Mouse (Mus musculus): ENCODE results near the gene Trim68.
"Not testable (repeated sequence)": the region's sequence is repeated elsewhere in the genome, so short reads cannot be mapped to it uniquely, and the experiment has no call there.

The Trim68 gene

DNA sequence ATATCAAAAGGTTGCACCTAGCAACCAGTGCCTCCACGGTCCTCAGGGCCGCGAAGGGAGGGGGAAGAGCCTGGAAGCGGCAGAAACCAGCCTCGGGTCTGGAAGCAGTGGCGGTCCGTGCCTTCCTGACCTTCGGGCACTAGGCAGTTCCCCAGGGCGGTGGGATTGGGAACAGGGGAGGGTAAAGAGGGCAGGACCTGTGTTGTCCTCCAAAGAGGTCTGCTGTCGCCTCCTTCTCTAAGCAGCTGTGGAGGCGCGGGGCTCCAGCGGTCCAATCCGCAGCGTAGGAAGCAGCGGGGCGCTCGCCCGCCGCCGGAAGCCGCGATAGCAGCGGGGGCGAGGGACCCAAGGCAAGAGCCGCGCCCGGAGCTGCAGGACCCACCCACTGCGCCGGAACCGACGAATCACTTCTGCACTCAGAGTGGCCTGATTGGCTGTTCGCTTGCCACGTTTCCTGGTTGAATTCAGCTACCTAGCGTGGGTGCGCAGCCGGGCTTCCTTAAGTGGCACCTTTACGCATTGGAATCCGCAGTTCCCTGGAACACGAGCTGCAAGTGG lies at the start of gene Trim68:
Gene Trim68, minus strand, starts transcription at position 384 of the 558 bp plus-strand sequence.
- DNase-seq (ENCODE audit: low read depth, low spot score), result peak; percentile 16

DNA sequence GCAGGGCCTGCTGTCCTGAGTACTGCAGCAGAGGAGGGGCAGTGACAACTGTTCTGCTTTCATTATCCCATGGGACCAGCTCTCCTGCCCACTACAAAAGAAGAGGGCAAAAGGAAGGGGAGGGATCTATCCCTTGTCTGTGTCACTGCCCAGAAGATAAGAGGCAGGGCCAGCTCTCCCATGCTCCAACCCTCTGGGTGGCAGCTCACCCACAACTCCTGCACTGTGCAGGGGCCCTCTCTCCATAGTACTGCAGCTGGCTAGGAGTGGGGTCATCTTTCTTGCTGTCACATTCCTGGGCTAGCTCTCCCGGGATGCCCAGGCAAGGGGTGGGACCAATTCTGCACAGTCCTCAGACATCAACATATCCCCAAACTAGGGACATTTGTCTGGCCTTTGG lies 46.7 kb upstream of the Trim68 start:
- no peak for DNase-seq (ENCODE audit: low read depth, low spot score)

DNA sequence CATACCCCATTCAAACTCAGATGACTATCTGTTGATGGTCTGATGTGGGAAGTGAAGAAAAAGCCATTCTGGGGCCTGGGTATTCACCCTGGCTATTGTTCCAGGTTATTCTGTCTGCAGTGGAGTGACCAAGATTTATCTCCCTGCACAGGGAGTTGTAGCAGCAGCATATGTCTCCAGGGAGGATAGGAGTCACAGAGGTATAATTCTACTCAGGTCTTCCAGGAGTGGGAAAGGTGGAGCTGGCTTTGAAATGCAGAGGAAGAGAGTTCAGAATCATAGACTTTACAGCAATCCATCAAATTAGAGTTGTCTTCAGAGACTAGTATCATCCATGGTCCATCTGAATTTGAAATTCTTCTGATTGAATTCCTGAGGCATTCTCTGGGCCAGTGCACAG lies 40.3 kb upstream of the Trim68 start, which contains the start of gene Olfr559:
Gene Olfr559, minus strand, starts transcription at position 101 of the 400 bp plus-strand sequence.
- no peak for DNase-seq (ENCODE audit: low read depth, low spot score)

DNA sequence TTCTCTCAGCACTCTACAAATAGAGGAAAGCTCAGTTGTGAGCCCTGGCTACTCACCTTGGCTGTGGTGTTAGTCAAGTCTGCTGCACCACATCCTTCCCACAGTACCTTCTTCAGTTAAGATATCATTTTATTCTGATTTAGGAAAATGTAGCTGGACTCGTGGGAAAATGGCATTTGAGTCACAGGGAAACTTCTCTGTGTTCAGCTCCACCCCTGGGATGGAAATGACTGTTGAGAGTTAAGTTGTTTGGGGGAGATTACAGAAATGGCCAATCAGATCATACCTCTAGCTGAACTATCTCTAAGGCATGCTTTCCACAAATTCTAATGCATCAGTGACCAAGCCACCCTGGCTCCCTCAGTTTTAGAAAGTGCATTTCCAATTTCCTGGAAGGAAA lies 31.8 kb upstream of the Trim68 start, which contains the start of gene Olfr33:
Gene Olfr33, minus strand, starts transcription at position 101 of the 400 bp plus-strand sequence.
- no peak for DNase-seq (ENCODE audit: low read depth, low spot score)

DNA sequence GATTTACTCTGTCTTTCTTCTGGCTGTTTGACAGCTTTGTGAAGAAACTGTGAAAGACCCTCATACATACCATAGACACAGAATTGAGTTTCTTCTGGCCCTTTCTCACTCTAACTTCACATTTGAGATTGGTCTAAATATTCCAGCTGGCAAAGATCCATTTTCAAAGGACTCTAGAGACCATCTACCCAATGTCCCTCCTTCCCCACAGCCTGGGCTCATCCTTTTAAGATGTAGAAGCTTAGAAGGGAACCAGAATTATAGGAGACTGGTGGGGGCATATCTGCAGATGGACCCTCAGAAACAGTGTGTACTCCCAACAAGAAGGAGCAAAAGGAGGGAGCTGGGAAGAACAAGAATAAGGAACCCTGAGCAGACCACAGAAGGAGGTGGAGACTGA lies 14.8 kb upstream of the Trim68 start, which contains the start of gene Olfr558:
Gene Olfr558, plus strand, starts transcription at position 301 of the 400 bp plus-strand sequence.
- no peak for DNase-seq (ENCODE audit: low read depth, low spot score)

DNA sequence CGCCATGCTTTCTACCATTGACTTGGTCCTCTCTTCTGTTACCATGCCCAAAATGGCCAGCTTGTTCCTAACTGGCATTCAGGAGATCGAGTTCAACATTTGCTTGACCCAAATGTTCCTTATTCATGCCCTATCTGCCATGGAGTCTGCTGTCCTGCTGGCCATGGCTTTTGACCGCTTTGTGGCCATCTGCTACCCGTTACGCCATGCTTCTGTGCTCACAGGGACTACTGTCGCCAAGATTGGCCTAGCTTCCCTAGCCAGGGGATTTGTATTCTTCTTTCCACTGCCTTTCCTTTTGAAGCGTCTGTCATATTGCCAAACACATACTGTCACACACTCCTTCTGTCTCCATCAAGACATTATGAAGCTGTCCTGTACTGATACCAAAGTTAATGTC lies 11.3 kb upstream of the Trim68 start:
- no peak for DNase-seq (ENCODE audit: low read depth, low spot score)

DNA sequence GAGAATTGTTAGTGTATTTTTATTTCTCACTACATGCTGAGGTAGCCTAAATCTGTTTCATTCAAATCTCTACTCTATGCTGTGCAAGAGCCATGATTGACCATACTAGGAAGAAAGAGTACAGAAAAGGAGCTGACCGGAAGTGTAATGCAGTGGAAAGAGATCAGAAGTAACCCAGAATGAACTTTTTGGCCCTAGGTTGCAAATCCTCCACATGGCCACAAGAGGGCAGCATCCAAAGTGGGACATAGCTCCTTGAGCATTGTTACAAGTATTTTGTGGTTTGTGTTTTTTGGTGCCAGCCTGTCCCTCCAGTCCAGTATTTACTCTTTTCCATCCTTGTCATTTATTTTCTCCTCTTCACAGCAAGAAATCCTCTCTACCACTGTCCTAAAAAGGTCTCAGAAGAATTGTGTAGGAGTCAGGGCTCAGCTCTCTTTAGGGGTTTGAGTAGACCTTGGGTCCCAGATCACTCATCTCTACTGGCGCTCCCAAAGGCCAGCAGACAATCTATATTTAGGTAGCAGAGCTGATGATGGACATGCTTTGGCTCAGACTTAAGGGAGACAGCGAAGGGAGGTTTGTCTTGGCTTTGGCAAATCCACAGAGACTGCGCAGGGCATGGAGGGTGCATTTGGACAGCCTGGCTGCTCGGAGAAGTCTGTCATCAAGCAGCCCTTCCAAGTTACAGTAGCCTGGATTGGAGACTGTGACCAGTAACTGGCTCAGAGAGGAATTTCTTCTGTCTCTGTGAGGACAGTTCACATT lies 8.4 kb upstream of the Trim68 start, which contains the start of gene Olfr557:
Gene Olfr557, plus strand, starts transcription at position 553 of the 768 bp plus-strand sequence.
- peak; percentile 22 for DNase-seq (ENCODE audit: low read depth, low spot score)

DNA sequence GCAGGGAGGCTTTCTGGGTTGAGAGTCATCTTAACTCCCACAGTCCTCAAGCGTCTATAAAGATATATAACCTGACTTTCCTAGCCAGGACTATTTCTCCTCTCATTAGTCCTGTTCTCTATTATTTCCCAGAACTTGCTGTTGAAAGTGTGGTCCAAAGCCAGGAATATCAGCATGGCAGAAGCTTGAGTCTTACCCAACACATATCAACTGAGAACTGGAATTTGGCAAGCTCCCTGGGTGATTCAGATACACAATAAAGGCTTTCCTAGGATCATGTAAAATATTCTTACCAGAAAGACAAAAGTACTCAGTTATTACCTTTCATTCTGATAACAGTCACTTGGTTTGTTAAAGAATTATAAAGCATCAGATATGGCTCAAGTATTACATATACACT lies 5.2 kb downstream of the Trim68 start:
- DNase-seq (ENCODE audit: low read depth, low spot score), result no peak

DNA sequence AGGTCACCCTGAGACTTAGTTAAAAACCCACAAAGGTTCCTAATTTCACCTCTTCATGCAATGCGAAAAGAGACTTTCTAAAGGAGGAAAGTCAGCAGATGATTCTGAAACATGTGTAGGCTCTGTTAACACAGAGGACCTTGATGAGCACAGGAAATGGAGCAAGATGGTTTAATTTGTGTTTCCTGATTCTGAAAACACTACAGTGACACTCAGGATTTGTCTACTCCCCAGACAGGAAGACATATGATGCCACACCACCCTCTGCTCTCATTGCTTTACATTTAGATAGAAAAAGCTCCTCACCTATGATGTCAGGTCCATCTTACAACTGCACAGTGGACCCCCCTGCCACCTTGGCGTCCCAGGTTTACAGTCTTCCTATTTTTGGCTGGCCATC lies 10.9 kb downstream of the Trim68 start:
- no peak for DNase-seq (ENCODE audit: low read depth, low spot score)

DNA sequence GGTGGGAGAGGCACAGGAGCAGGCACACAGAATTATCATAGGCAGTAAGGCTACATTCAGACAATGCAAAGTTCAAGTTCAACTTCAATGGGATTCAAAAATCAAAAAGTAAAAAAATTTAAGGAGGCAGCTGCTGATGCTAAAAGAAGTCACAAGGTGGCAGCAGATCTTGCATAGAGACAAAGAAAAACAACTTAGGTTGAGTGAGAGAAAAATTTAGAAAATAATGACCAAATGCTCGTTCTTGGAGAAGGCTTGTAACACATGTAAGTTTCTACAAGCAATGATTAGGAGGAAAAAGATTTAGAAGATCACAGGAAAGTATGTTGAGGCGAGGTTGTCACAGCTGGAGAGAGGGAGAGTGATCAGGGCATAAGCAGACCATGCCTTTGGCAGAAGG lies 21.7 kb downstream of the Trim68 start:
- DNase-seq (ENCODE audit: low read depth, low spot score), result no peak

DNA sequence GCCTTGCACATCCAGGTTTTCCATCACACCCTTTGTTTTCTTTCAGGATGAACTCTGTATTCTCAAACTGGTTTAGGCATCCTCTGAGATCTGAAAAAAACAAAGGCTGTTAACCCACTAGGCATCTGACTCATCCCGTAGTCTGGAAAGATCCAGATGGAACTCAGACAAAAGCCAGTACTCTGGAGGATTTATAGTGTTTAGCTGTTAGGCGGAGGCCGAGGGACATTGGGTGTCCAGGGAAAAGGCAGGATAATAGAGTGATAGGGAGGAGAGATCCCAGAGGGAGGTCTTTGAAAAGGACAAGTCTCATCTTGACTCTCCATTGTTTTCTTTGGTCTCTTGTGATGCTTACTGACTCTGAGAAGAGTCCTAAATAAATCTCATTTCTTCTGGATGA lies 22.5 kb downstream of the Trim68 start, which contains the start of gene Olfr556:
Gene Olfr556, plus strand, starts transcription at position 301 of the 400 bp plus-strand sequence.
- DNase-seq (ENCODE audit: low read depth, low spot score), result no peak

DNA sequence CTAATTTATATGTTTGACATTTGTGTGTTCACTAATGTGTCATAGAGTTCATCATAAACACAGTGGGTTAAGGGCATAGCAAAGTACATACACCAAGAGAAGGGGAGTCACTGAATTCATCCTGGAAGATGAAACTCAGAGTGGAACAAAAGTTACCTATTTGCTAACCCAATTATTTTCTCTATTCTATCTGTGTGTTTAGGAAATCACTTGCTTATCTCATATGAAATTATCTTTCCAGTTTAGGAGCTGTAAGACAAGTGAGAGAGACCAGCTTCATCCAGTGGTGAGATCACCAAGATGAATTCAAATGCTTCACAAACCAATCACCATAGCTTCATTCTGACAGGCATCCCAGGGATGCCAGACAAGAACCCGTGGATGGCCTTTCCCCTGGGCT lies 28.6 kb downstream of the Trim68 start, which contains the start of gene Olfr555:
Gene Olfr555, plus strand, starts transcription at position 301 of the 400 bp plus-strand sequence.
- no peak for DNase-seq (ENCODE audit: low read depth, low spot score)

DNA sequence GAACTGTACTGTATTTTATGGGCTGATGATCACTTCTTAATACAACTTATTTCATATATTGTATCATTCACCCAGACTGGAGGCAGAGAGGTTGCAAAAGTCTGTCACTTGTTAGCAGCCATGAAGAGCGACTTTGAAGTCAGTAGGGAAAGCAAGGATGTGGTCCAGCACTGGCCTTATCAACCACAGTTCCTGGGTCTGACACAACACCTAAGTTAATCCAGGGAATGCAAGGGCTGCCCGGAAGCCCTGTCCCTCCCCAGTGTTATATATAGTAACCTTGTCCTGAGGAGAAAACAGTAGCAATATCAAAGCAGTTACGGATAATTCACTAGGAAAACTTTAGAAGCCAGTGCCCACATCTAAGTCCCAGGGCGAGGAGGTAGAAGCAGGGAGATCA lies 42.2 kb downstream of the Trim68 start:
- DNase-seq (ENCODE audit: low read depth, low spot score), result not testable (repeated sequence)

DNA sequence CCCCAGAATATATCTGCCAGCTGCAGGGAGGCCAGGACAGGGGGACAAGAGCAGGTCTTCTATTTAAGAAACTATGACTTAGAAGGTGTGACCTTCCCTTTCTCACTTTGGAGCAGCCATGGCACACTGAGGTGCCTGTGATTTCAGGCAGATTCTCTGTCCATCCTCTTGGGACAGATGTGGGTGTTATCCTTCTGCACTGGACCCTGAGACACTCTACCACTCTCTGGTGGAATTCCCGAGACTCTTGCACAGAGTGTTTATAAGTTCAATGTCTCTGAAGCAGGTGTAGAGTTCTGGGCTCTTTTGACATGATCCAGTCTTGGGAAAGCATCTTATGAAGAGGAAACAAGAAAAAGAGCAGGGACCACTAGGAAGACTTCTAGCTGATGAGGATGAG lies 49.0 kb downstream of the Trim68 start, which contains the start of gene Olfr554:
Gene Olfr554, plus strand, starts transcription at position 301 of the 400 bp plus-strand sequence.
- DNase-seq (ENCODE audit: low read depth, low spot score), result no peak

DNA sequence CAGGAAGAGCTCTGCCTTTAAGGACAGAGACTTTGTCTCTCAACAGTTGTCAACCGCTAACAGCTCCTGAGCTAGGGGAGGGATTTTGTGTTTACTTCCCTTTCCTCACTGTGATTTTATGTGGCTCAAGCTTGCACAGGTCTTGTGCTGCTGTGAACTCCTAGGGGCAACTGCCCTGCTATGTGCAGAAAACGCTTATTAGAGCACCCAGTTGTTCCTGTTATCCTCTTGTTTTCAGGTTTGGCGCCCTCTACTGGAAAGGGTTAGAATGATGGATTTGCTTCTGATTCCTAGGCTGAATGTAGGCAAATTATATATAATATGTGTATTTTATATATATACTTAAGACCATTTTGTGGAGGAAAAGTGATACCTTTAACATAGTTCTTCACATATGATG lies 50.5 kb downstream of the Trim68 start:
- no peak for DNase-seq (ENCODE audit: low read depth, low spot score)

Data from c-Kit-negative CD71-positive TER-119-positive erythroid progenitor cells, embryonic 14.5 days (primary cell).